Mouse (Mus musculus): ENCODE measurements around the gene Lix1. TPM values are rescaled to one million over a fixed set of nuclear protein-coding genes. Genes with fewer than 3 reads are reported as not detected.
A peak's percentile ranks its signal among the peaks of the same experiment; 100 is the strongest.

The Lix1 gene
- polyA plus RNA-seq, 1 experiment, result 1.6 TPM

GRCm38 (mm10) chr17:17412176-17412575, 9.7 kb downstream of the Lix1 start:
- no peak for DNase-seq (ENCODE audit: low spot score)

DNA sequence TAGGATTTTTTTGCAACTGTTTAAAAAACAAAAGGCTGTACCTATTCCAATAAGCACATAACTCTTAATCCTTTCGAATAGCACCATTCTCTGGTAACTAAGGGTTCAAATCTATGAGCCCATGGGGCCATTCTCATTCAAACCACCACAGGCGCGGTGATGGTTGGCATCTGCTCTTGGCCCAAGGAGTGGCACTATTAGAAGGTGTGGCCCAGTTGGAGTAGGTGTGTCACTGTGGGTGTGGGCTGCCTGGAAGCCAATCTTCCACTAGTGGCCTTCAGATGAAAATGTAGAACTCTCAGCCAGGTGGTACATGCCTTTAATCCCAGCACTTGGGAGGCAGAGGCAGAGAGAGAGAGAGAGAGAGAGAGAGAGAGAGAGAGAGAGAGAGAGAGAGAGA, 11.7 kb downstream of the Lix1 start:
- DNase-seq (ENCODE audit: low spot score), result no peak

- DNase-seq (ENCODE audit: low spot score), result no peak
These were observed 22.3 kb downstream of the Lix1 start for GRCm38 (mm10) chr17:17424609-17425307.

DNA sequence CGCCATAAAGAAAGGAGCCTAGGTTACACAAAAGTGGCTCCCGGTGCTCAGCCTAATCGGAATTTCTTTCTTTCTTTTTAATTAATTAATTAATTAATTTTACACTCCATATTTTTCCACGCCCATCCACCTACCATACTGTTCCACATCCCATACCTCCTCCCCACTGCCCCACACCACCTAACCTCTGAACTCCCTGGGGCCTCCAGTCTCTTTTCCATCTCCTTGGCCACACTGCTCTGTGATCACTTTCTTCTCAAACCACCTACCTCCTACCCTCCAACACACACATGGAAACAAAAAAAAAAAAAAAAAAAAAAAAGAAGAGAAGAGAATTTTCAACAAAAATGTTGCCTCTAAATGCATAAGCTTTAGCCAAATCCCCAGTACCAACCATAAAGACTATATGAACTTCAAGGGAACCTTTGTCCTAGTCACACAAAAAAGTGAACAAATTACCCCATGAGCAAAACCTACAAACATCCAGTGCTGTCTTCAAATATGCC, 22.9 kb downstream of the Lix1 start:
- DNase-seq (ENCODE audit: low spot score), result no peak

GRCm38 (mm10) chr17:17425906-17426305, 23.4 kb downstream of the Lix1 start:
- DNase-seq (ENCODE audit: low spot score), result no peak

- no peak for DNase-seq (ENCODE audit: low spot score)
These were observed 26.4 kb downstream of the Lix1 start for GRCm38 (mm10) chr17:17428888-17429287.

DNA sequence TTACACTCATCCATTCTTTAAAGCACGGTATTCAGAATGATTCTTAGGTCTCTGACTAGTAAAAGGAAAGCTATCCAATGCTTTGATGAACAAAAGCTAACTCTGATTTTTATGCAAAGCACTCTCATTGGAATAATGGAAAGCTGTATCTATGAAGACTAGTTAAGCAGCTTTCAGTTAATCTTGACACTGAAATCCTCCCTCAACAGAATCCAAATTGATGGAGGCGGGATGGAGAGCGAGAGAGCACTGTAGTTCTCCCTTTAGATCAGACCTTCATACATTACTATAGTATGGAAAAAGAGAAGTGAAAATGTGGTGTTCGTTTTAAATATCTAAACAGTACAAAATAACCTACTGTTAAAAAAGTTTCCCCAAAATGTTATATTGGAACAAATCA, 31.2 kb downstream of the Lix1 start:
- no peak for DNase-seq (ENCODE audit: low spot score)

DNA sequence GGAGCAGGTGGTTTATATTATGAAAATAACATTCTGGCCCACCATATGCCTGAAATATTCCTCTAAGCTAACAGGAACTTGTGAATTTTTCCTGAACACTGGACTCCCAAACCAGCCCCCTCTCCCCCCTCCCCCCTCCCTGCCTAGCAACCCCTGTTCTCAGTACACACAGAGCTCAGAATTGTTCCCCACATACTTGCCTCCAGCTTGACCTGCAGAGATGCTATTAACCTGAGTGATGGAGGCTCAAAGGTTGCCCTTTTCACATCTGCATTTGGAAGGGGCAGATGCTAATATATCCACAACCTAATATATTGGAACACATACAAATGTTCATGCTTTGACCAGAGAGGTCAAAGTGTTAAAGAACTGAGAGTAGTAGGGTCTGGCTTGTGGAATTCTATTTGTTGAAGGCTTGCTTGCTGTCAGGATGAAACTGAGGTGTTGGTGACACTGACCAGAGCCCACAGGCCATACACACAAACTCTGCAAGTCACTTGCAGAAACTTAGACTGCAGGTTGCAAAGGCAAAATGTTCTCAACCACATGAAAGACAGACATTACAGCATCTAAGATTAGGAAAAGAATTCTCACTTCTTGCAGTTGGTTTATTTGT, 36.2 kb downstream of the Lix1 start:
- DNase-seq (ENCODE audit: low spot score), result no peak

DNA sequence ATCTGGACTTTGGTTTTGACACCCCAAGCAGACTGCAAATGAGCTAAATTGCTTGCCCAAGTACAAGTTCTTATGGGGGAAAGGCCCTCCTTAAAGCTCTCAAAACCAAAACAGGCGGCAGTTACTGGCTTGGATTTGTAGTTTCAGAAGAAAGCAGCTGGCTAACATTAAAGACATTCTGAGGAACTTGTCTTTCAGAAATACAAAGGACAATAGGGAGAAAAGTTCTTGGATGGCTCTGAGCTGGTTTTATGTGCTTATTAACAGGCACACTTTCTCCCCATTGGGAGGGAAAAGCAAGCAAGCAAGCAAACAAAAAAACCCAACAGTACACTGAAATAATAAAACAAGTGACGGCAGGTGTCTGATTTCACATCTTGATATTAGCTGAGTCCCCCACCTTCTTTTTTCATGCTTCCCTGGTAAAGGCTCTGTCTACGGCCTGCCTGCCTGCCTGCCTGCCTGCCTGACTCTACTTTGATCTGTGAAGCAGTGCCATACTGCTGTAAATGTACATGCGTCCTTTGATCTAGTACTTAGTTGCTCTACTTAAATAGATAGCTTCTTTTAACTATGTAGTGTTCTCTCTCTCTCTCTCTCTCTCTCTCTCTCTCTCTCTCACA, 39.5 kb downstream of the Lix1 start:
- DNase-seq (ENCODE audit: low spot score), result no peak

- no peak for DNase-seq (ENCODE audit: low spot score)
These were observed 41.9 kb downstream of the Lix1 start for GRCm38 (mm10) chr17:17444297-17444886.

- DNase-seq (ENCODE audit: low spot score), result no peak
These were observed 44.2 kb downstream of the Lix1 start for GRCm38 (mm10) chr17:17446683-17447082.

DNA sequence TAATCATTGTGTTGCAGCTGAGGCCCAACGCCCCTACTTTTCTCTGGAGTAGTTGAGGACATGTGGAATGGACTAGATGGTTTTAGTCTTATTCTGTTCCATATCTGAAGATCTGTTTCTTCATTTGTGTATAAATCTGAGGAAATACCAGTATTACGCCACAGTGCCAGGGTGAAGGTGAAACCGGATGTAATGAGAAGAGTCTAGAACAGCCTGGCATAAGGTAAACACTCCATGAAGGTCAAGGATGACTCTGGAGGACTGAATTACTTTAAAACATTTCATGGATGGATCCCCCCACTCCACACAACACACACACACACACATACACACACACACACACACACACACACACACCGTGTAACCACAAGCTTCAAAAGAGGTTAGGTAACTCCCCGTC, 45.3 kb downstream of the Lix1 start:
- no peak for DNase-seq (ENCODE audit: low spot score)

DNA sequence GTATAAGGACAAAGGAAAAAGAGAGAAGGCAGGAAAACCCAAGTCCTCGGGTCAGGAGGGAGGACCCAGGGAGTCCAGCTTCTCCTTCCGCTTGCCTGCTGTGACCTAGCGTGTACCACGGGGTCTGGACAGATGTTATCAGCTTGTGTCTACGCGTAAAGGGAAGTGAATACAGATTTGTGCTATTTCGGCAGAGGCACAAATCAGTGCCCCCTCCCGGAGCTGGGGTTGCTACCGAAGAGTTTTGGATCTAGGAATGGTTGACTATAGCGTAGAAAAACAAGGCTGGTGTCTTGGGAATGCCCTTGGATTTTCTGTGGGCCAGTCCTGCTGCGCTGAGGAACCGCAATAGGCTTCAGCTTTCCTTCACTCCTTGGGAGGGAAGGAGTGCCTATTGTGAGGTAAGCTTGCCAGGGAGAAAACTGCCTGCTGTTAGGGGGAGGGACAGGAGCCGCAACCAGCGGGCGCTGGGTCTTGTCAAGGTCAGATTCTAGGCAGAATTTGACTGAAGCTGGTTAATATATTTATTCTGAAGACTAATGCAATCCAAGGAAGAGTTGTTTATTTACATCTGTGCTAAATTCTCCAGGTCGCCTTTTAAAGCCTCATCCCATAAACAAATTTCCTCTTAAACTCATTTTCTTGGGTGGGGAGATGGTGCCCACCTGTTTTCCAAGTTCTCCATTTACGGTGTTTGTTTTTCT, 46.4 kb downstream of the Lix1 start:
- peak; percentile 27 for DNase-seq (ENCODE audit: low spot score)

DNA sequence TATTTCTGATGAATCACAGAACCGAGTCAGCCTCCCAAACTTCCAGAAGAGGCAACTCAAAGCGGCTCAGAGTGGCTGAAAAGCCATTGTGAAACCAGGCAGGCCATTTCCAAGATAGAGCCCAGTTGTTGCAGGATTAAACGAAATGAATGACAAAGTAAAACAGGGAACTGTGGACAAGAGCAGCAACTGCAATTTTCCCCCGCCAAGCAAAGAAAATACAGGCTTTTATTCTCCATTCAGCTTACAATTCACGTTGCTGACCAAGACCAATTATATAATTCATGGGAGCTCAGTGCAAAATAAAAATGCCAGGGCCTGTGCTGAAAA, 46.9 kb downstream of the Lix1 start:
- DNase-seq (ENCODE audit: low spot score), result no peak

DNA sequence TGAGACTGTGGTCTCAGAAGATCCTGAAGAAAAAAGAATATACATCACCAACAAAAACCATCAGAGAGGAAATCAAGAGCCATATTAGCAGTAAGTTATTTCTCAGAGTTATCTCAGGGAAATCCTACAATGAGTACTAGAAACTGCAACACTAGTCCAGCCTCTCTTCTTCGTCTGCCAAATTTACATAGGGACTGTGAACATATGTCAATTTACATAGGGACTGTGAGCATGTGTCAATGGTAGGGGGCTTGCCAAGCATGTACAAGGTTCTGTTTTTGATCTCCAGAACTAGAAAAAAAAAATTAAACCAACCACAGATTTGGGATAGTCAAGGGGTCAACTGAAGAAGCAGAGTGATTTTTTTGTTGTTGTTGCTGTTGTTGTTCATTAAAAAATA, 48.6 kb downstream of the Lix1 start:
- no peak for DNase-seq (ENCODE audit: low spot score)

DNA sequence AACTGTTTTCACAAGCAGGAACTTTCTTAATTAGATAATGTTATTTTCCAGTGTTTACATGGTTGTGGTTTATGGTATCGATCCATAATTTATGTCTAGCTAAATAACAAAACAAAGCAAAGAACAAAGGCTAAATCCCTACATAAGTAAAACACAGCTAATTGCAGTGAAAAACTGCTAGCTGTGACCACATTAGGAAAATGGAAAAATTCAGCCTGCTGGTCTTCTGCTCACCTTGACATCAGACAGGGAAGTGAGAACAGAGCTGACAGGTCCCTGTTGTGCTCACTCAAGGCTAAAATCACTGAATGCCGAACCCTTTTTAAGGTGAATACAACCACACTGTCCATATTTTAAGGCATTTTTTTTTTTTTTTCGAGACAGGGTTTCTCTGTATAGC, 50.1 kb downstream of the Lix1 start:
- no peak for DNase-seq (ENCODE audit: low spot score)

GRCm38 (mm10) chr17:17454573-17454972, 52.1 kb downstream of the Lix1 start:
- no peak for DNase-seq (ENCODE audit: low spot score)

GRCm38 (mm10) chr17:17485789-17486188, 83.3 kb downstream of the Lix1 start:
- no peak for DNase-seq (ENCODE audit: low spot score)

DNA sequence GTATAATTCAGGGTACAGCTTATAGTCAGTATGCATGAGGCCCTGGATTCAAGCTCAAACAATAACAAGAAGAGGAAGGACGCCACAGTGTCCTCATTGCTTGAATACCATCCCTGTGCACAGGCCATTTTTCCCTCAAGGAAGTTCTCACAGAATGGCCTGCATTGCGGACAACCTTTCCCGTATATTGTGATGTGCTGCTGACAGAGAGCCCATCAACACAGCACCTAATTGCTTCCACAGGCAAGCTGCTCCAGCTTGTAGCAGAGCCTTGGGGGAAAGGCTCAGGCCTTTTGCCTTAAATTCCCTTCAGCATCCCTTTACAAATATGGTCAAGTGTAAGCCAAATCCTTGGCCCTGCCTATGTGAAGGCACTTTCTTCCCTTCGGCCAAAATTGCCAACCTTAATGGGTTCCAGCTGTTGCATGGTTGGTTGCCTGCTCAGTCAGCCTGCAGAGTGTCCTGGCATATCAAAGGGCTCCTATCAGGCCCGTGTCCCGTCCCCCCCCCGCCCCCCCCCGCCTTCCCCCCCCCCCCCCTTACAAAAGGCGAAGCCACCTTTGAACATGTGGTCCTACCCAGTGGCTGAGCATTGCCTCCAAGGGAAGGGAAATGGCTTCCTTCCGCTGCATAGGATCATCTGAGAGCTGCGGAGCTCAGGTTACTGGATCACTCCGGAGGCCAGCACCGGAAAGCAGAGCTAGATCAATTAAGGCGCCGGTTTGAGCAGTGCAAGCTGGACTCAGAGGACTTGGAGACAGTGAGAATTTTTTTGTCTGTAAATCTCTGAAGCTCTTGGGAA, 88.5 kb downstream of the Lix1 start:
- no peak for DNase-seq (ENCODE audit: low spot score)

DNA sequence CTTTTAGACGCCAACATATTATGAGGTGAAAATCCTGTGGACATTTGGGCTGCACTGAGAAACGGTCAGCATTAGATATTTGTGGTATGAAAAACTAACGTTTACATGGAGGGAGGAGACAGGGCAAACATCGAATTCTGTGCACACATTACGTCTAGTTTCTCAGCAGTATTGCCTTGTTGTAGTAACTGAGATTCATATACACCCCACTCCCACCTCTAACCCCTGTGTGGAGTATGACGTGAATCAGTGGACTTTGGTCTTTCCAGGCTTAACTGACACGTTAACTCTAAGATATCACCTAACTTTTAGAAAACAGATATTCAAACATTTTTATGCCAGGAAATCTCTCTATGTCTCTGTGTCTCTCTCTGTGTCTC, 89.1 kb downstream of the Lix1 start:
- DNase-seq (ENCODE audit: low spot score), result no peak

- DNase-seq (ENCODE audit: low spot score), result no peak
These were observed 89.6 kb downstream of the Lix1 start for GRCm38 (mm10) chr17:17492116-17492515.

Data from urinary bladder, adult 2 months (tissue).